Mouse (Mus musculus): ENCODE results near the gene Ndufs7.
"Not testable (repeated sequence)": the region's sequence is repeated elsewhere in the genome, so short reads cannot be mapped to it uniquely, and the experiment has no call there.

Ndufs7 gene

DNA sequence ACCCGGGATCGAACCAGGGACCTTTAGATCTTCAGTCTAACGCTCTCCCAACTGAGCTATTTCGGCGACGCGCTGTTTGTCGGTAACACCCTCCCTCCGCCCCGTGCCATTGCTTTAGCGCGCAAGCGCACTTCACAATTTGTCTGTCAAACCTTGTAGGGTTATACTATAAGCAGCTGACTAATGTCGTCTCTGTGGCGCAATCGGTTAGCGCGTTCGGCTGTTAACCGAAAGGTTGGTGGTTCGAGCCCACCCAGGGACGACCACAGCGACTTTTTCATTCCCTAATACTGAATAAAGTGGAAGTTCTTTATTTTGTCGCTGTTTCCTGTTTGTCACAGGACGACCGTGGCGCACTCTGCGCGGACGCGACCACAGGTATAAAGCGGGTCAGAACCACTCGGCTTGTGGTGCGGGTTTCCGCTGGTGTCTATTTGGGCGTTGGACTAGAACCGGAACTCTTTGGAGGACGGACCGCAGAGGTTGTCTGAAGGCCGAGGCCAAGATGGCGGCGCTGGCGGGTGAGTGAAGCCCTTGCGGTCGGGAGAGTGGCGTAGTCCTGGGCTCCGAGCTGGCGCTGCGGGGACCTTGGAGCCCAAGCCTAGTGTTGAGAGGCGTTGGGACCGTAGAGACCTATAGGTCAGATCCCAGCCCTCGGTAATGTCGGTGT, at the start of gene Ndufs7:
Gene Ndufs7 (plus strand): TSS at position 151 of the 670 bp plus-strand sequence.
- peak; percentile 93 to 98 for DNase-seq (ENCODE audit: low read depth in 1 of 2, low spot score in 2 of 2)

DNA sequence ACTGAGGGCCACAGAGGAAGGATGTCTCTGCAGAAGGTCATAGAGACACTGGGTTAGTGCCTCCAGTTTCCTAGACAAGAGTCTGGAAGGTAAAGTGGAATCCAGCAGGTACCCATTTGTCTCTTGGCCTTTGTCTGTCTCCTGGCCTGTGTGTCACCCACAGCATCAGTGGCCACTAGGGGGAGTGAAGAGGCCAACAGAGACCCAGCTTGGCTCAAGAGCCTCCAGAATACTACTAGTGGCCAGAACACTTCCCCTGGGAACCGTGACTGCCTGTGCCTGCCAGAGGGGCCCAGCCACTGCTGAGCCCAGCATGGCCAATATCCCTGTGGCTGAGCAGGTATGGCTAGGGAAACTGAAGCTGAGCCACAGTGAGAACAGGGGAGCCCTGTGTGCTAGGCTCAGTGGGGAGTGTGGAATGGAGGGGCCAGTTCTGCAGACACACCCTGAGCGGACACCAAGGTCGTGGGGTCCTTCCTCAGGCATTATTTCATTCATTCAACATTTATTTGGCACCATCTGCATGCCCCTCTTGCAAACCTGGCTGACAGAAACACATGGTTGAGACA, 49.4 kb upstream of the Ndufs7 start:
- peak; percentile 54 to 73 for DNase-seq (ENCODE audit: low read depth in 1 of 2, low spot score in 2 of 2)

DNA sequence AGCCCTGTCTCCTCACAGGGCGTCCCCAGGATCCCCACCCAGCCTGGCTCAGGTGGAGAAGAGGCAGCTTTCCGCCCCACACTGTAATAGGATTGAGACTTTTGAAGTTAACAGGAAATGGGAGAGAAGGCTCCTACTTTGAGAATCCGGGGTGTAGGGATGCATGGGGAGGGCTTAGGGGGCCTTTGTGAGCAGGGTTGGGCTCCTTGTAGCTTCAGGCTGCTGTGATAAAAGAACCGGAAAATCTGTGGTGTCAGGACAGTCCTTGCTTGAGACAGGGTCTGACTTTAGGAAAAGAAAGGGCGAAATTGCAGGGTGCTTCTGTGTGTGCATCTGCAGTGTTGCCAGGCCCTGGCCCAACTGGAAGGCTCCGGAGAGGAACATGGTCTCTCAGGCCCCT, 48.4 kb upstream of the Ndufs7 start:
- DNase-seq (ENCODE audit: low read depth in 1 of 2, low spot score in 2 of 2) = no peak

DNA sequence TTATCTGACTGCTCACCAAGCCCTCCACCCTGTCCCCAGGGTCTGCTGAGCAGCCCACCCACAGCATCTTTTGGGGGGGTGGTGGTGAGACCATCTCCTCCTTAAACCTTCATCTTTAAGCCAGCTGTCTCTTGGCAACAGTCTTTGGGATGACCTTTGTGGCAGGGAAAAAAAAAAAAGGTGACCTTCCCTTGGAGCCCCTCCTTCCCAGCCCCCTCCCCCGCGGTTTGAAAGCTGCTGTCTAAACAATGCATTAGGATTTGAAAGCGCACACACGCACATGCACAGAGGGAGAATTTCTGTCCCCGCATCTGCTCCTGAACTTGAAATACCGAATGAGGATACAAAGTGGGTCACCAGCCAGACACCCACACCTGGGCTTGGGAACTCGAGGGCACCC, 44.9 kb upstream of the Ndufs7 start:
- no peak for DNase-seq (ENCODE audit: low read depth in 1 of 2, low spot score in 2 of 2)

DNA sequence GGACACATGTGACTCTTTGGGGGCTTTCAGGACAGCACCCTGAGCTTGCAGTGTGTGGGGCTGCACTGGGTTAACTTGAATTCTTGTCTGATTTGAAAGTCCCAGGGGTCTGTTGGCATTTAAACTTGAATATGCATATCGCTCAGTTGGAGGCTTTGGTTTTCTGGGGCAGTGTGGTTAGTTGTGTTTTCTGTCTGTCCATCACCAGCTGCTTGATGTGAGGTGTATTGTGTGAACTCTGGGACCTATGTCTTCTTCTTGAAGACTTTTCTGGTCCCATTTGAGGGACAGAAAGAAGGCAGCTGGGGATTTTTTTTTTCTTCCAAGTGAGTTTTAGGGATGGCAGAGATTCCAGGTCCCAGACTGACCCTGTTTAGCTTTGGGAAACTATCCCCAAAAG, 41.7 kb upstream of the Ndufs7 start:
- DNase-seq (ENCODE audit: low read depth in 1 of 2, low spot score in 2 of 2) = no peak

DNA sequence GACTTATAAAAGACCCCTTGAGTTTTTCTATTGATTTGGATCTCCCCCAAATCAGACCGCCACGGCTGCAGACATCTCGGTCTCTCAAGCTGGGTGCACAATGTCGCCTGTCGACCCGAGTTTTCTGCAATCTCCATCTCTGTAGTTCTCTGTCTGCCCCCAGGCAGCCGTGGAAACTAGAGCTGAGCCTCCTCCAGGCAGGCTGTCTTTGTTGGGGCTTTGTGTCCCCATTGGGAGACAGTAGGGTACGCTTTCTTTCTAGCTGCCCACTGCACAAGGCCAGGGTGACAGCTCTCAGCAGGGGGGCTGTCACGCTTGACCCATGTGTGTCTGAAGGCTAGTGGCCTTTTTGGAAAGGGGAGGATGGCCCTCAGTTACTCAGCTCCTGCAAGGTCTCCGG, 41.2 kb upstream of the Ndufs7 start:
- no peak for DNase-seq (ENCODE audit: low read depth in 1 of 2, low spot score in 2 of 2)

DNA sequence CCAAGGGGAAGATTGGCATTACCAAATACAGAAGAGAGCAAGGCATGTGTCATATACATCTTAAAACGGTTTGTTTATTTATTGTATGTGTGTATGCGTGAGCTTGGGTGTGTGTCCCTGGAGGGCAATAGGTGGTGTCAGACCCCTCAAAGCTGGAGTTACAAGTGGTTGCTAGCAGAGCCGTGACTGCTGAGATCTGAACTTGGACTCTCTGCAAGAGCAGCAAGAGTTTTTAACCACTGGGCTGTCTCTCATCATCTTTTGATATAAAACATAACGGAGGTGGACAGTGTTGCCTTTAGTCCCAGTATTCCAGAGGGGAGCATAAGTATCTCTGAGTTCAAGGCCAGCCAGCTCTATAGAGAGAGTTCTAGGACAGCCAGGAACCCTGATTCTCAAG, 40.7 kb upstream of the Ndufs7 start:
- DNase-seq (ENCODE audit: low read depth in 1 of 2, low spot score in 2 of 2) = no peak

DNA sequence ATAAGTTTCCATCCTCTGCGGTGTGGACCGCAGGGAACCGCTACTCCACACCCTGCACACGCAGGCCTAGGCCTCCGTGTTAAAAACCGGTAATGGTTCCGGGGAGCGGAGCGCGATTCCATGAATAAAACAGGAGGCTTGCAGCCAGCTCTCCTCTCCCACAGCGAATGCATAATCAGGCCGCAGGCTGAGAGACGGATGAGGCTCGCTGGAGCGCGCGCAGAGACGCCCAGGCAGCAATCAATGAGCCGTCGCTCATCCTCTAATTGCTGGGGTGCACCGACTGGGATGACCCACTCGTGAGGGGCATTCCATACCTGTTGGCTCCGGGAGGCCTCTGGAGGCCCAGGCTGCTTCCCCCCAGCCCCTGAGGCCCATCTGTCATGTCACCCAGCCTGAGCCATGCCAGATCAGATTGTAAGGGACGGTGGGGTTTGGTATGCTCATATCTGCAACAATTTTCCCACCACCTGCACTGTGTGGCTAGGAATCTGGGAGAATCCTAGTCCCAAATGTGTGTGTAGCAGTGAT, 40.0 kb upstream of the Ndufs7 start:
- no peak for DNase-seq (ENCODE audit: low read depth in 1 of 2, low spot score in 2 of 2)

DNA sequence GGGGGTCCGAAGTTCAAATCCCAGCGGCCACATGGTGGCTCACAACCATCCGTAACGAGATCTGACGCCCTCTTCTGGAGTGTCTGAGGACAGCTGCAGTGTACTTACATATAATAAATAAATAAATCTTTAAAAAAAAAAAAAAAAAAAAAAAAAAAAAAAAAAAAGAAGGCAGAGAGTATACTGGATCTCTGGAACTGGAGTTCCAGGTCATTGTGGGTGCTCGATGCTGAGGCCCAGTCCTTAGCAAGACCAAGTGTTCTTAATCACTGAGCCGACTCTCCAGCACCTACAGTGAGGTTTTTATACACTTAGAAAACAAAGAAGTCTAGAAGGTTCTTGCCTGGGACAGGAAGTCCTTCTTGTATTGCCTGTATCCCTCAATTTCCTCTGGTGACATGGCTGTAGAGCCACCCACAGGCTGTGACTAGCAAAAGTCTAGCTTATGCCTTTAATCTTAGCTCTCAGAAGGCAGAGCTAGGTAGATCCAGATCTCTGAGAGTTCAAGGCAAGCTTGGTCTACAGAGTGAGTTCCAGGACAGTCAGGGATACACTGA, 37.3 kb upstream of the Ndufs7 start:
- not testable (repeated sequence) for DNase-seq (ENCODE audit: low read depth in 1 of 2, low spot score in 2 of 2)

DNA sequence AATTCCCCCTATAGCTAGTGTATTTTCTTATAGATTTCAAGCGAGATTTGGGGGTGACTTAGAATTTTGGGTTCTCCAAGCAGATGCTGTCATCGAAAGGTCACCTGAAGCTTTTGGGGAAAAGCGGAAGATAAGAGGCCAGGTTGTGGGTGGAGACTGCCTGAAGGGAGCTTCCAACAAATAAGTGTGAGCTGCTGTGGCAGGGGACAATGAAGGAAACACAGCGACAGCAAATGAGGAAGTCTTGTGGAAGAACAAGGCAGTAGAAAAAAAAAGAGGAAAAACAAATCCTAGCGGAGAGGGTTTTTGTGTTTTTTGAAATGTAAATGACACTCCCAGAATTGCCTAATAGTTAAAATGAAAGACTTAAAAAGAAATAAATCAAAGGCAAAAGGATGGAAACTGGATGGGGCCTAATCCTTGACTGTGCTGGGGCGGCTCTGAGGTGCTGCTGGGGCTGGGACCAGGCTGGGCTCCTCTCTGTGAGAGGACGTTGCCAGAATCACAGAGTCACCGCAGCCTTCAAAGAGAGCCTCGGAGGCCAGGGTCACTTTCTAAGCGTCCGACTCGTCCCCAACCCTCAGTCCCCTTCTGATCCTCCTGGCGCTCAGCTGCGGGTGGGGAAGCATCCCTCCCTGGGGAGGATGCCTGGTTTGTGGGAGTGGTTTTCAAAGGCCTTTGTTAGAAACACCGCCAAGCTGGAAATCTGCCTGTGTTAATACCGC, 33.7 kb upstream of the Ndufs7 start:
- no peak for DNase-seq (ENCODE audit: low read depth in 1 of 2, low spot score in 2 of 2)

DNA sequence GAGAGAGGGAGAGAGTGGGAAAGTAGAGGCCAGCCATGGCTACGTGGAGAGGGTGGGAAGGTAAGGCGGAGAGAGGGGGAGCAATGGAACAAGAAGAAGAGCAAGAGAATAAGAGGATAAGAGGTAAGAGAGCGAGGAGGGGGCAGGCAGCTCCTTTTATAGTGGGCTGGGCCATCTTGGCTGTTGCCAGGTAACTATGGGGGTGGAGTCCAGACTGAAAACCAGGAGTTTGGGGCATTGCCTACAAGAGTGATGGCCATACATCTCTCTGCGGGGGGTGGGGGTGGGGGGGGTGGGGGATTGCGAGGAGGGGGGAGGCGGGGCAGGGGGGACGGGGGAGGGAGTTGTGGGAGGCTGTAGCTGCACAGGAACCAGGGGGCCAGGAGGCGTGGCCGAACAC, 28.2 kb upstream of the Ndufs7 start:
- DNase-seq (ENCODE audit: low read depth in 1 of 2, low spot score in 2 of 2) = no peak

DNA sequence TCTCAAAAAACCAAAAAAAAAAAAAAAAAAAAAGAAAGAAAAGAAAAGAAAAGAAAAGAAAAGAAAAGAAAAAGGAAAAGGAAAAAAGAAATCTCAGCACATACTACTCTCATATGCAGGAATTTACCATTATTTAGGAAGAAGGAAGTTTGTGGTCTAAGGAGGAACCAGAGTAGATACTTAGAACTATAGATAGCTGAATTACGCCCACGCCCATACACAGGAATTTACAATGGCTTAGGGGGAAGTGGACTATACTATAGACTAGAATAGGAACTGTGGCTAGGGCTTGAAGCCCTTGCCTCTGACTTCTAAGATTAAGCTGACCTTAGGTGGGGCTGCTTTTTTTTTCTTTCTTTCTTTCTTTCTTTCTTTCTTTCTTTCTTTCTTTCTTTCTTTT, 25.8 kb upstream of the Ndufs7 start:
- DNase-seq (ENCODE audit: low read depth in 1 of 2, low spot score in 2 of 2) = peak in 1 of 2 experiments; percentile 21

DNA sequence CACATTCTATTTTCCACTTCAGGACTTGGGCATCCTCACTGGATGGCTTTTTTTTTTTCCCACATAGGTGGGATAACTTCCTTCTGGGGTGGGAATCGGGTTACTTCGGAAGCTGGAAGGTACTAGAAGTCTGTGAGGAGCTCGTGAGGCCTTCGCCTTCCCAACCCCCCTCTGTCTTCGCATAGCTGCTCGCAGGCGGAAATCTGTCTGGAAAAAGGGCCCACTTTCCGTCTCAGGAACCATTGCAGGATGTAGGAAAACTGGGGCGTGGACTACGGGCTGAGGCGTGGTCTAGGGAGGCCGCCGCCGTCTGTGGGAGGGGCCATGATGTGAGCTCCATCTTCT, 22.9 kb upstream of the Ndufs7 start:
- no peak for DNase-seq (ENCODE audit: low read depth in 1 of 2, low spot score in 2 of 2)

DNA sequence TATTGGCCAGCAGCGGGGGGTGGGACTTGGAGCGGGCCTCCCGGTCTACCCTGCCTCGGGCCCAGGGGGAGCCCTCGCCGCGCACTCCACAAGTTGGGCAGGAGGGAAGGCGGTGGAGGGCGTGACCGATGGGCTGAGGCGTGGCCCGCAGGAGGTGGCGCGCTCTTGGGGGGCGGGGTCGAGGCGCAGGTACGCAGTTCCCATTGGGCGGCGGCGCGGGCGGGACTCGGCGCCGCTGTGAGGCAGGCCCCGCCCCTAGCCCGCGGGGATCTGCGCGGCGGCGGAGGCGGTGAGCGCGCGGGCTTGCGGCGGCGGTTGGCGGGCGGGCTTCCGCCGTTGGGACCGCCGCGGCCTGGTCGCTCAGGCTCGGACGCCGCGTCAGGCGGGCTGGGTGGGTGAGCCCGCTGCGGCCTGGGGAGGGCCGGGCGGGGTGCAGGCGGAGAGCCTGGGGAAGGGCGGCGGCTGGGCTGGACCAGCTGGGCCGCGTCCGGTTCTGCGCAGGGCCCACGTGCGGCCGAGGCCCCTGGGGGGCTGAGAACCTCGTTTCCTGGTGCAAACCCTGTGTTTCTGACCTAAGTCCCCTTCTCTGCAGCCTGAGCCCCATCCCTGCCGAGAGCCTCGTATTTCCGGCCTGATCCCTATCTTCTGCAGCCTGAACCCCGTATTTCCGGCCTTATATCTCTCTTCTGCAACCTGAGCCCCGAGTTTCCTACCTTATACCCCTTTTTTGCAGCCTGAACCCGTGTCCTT, 22.3 kb upstream of the Ndufs7 start, which contains the start of gene Mum1:
Gene Mum1 (plus strand): TSS at position 19 of the 750 bp plus-strand sequence.
- DNase-seq (ENCODE audit: low read depth in 1 of 2, low spot score in 2 of 2) = peak; percentile 93 to 96

DNA sequence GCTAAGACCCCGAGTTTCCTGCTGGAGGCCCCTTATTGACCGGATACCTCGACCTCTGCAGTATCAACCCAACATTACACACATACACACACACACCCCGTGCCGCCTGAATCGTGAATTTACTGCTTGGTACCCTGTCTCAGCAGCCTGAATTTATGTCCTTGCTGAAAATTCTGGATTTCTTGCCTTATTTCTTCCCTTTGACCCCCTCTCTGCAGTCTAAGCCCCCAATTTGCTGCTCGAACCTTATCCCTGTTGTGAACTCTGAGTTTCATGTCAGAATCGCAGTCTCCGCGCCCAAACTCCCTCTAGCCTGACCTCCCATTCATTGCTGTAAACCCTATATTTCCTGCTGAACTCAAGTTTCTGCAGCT, 21.8 kb upstream of the Ndufs7 start:
- no peak for DNase-seq (ENCODE audit: low read depth in 1 of 2, low spot score in 2 of 2)

DNA sequence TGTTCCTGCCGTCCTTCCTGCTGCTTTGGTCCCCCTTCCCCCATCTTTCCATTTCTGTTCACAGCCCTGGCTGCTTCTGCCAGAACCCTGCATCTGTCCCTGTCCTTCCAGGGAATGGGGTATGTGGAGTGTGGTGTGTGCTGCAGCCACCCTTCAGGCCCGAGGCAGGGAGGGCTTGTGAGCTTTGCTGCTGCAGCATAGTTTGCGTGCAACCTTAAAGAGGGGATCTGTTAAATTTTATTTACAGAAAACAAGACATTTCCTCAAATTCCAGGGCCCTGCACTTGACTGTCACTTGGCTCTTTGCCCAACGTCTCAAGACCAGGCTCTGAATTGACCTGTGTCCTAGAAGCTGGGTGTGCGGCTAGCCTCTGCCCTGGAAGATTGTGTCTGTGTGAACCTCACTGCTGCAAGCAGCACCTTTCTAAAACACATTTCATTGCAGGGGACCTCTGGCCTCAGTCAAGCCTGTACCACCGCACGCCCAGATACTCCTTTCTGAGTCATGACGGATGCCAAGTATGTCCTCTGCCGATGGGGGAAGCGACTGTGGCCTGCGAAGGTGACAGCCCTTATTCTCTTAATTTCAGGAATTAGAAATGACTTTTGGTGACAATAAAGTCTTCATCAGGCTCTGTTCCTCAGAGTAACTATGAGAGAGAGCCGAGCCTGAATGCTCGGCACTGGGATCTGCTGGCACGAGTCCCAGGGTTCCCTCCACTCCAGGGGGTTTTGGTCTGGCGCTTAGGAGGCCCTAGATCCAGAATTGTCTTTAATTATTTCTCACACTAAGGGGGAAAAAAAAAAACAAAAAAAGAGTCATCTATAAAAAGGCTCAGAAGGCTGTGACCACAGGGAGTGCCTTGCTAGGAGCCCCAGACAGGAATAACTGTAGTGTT, 20.8 kb upstream of the Ndufs7 start:
- DNase-seq (ENCODE audit: low read depth in 1 of 2, low spot score in 2 of 2) = no peak

DNA sequence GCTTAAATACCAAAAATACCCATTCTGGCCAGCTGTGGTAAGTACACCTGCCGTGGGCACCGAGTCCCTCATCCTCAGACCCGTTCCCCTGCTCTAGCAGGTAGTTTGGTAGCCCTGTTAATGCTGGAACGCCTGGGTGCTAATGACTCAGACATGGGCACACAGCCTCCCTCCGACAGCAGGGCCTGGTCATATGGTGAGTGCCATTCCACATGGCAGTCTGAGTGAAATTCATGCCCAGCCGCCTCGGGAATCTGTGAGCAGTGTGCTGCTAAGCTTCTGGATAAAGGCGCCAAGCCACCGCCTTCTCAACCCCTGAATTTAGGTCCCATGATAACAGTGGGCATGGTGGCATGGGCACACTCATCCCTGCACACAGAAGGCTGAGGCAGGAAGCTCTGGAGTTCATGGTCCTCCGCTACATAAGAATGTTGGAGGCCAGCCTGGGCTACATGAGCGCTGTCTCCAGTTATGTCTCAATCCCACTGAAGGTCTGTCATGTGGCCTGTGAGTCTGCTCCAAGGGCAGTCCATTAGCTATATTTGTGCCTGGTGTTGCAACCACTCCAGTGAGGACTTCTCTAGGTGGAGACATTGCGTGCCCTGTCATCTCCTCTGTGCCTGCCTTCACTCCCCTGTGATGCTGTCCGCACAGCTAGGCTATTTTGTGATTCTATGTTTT, 12.6 kb upstream of the Ndufs7 start:
- no peak for DNase-seq (ENCODE audit: low read depth in 1 of 2, low spot score in 2 of 2)

DNA sequence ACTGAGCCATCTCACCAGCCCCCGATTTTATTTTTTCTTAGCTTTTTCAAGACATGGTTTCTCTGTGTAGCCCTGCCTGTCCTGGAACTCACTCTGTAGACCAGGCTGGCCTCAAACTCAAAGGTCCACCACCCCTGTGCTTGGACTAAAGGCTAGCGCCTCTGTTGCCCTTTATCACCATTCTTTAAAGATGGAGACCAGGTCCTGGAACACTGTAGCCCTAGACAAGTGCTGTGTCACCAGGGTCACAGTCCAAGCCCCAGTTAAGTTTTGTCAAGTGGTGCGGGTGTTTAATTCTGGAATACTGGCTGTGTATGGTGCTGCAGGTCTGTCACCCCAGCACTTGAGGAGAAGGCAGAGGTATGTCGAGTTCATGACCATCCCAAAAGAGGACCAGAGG, 11.9 kb upstream of the Ndufs7 start:
- DNase-seq (ENCODE audit: low read depth in 1 of 2, low spot score in 2 of 2) = no peak

DNA sequence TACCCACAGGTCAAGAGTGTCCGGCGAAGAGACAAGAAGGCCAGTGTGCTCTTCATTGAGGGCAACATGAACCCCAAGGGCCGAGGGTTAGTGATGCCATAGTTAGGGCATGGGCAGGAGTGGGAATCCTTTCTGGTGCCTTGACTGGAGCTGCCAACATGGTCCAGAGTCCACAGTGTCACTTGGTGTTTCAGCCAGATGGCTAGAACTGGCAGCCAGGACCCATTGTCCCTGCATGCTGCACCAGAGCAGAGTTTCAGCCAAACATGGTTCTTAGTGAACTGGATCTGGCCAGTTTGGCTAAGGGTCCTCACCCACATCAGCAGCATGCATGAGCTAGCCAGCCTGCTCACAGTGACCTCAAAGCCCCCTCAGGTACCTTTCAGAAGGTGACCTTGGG, 10.6 kb upstream of the Ndufs7 start:
- no peak for DNase-seq (ENCODE audit: low read depth in 1 of 2, low spot score in 2 of 2)

DNA sequence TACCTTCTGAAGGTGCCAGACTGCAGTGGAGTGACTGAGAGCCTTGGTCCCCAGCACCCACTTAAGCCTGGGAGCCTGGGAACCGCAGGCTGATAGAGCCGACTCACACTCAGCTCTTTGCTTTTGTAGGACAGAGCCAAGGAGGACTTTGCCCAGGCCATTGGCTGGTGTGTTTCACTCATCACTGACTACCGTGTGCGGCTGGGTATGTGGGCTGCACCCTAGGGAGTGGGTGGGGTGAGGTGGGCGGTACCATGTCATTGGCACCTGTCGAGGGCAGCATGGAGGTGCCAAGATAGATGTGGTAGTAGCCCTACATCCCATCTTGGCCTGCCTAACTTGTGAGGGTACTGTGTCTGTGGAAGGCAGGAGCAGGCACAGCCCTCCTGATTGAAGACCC, 9.1 kb upstream of the Ndufs7 start:
- no peak for DNase-seq (ENCODE audit: low read depth in 1 of 2, low spot score in 2 of 2)

Measured in monocyte, adult 2 months (primary cell).